Mouse (Mus musculus) hindbrain, embryonic 13.5 days (tissue): ENCODE measurements around the gene Rps19bp1. TPM values are rescaled to one million over a fixed set of nuclear protein-coding genes. Genes with fewer than 3 reads are reported as not detected.

ENCODE experiments used
- ATAC-seq: fragments of 200-750 bp; cut with Nextera tagmentation; 2 replicates; pipeline ENCODE4 v1.8.0; 2017; ENCODE audit warnings: moderate TSS enrichment; ENCODE audit not compliant: low FRiP score
- H3K27ac ChIP-seq: fragments of 300-500 bp; sonication (generic); 2 replicates; pipeline ENCODE4 v1.5.1; 2015; ENCODE audit warnings: inconsistent platforms, mild to moderate bottlenecking, moderate library complexity
- H3K27me3 ChIP-seq: fragments of 300-500 bp; sonication (generic); 2 replicates; pipeline ENCODE4 v1.6.1; 2015; ENCODE audit warnings: mild to moderate bottlenecking, inconsistent platforms
- H3K36me3 ChIP-seq: fragments of 300-500 bp; sonication (generic); 2 replicates; pipeline ENCODE4 v1.6.1; 2015; ENCODE audit warnings: mild to moderate bottlenecking, inconsistent platforms
- H3K4me1 ChIP-seq: fragments of 300-500 bp; sonication (generic); replicated peaks from 2 replicates; pipeline ENCODE4 v1.6.1; 2015; ENCODE audit warnings: inconsistent platforms
- H3K4me2 ChIP-seq: fragments of 300-500 bp; sonication (generic); 2 replicates; pipeline ENCODE4 v1.6.1; 2015; ENCODE audit warnings: inconsistent platforms, mild to moderate bottlenecking, moderate library complexity
- H3K4me3 ChIP-seq: fragments of 300-500 bp; sonication (generic); 2 replicates; pipeline ENCODE4 v1.5.1; 2015; ENCODE audit warnings: mild to moderate bottlenecking, inconsistent platforms
- H3K9ac ChIP-seq: fragments of 300-500 bp; sonication (generic); 2 replicates; pipeline ENCODE4 v1.6.1; 2015; ENCODE audit warnings: mild to moderate bottlenecking, inconsistent platforms
- H3K9me3 ChIP-seq: fragments of 300-500 bp; sonication (generic); 2 replicates; pipeline ENCODE4 v1.6.1; 2016; ENCODE audit warnings: inconsistent platforms
- WGBS: fragments of 180-500 bp; shearing (Covaris S2); methylation state at CpG from one replicate; pipeline ENCODE4 v1.1.7; 2015; 5-methylcytosine and 5-hydroxymethylcytosine counted together
- polyA plus RNA-seq: library from polyadenylated mRNA; unstranded; fragments of >200 nt; fragmentation: Nextera tagmentation; extraction: Ambion mirVana; gene quantifications from 2 replicates; pipeline ENCODE4 v1.2.1, GENCODE M21; 2015

Gene Rps19bp1
- polyA plus RNA-seq, 1 experiment from 2014 or later, result 75.9 TPM

DNA sequence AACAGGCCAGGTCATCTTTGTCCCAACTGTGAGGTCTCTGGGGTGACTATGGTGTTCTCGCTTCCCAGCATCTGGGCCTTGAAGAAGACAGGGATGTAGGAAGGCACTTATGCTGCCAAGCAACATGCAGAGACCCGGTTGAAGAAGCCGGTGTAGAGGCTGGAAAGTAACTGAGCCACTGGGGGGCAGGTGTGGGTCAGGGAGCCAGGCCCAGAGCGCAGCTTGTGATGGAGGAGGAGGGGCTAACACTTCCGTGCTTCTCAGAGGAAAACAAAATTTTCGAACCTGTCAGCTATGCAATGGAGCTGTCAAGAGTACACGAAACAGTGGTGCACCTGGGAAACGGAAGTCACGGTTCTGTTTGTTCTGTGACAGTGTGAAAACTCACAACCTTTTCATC, 13.0 kb upstream of the Rps19bp1 start:
- 47% methylated on average over 9 of the region's 9 CpGs for WGBS
- H3K36me3 ChIP-seq, result no peaks in the 10 kb centered on the region
- H3K27ac ChIP-seq, result no peak overlapping the region
- H3K4me3 ChIP-seq, result no peak overlapping the region
- H3K27me3 ChIP-seq, result peaks cover 20% of the 10 kb centered on the region
- H3K9me3 ChIP-seq, result no peaks in the 10 kb centered on the region
- H3K4me2 ChIP-seq, result no peak overlapping the region
- H3K4me1 ChIP-seq, result peaks cover 31% of the 10 kb centered on the region
- no peak for ATAC-seq
- no peak overlapping the region for H3K9ac ChIP-seq

DNA sequence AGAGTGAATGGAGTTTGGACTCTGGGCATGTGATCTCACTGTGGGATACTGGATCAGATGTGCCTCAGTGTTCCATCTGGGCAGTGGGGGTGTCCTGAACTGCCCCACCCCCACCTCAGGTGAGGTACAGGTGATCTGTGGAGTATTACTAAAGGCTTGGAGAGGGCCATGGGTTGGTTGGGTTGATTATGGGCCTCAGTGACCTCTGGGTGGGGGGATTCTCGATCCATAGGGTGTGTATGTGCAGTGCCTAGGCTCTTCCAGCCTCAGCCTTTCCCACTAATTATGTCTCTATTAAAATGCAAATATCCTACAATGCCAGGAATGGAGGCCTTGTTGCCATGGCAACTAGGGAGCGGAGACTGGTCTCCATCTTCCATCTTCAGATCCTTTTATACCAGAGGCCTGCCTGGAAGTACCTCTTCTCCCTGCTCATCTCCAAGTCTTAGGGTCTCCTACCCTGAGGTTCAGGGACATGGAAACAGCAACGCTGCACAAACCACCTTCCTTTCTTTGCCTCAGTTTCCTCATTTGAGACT, 7.8 kb upstream of the Rps19bp1 start:
- Histone ChIP-seq H3K4me2 (no peak overlapping the region), H3K27ac (no peak overlapping the region), H3K4me3 (no peak overlapping the region), H3K9ac (no peak overlapping the region), H3K9me3 (no peaks in the 10 kb centered on the region; the same call in 1 of the 2 replicates), H3K27me3 (peaks cover 14% of the 10 kb centered on the region), H3K4me1 (peaks cover 19% of the 10 kb centered on the region), H3K36me3 (no peaks in the 10 kb centered on the region)
- 39% methylated on average over 3 of the region's 3 CpGs for WGBS
- ATAC-seq, result peak; percentile 49; the same call in 1 of the 2 replicates

DNA sequence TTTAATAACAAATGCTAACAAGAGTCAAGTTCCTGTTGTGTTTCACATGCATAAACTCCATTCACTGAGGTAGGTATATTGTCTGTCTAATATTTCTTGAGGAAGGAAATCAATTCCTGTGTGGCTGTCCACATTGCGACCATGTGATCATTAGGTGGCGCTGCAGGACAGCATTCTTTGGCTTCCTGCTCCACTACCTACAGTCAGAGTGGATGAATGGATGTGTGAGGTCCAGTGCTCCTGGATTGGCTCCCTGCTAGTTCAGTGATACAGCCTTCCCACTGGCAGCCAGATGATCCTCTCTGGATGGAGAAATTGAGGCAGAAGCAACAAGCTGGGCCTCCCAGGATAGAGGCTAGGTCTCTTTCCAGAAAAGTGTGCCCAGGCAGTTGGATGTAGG, 2.2 kb upstream of the Rps19bp1 start:
- Histone ChIP-seq H3K9ac (no peak overlapping the region; the same call in 1 of the 2 replicates), H3K9me3 (no peaks in the 10 kb centered on the region; the same call in 1 of the 2 replicates), H3K27ac (no peak overlapping the region), H3K4me3 (no peak overlapping the region), H3K4me1 (peaks cover 21% of the 10 kb centered on the region), H3K4me2 (no peak overlapping the region), H3K27me3 (no peaks in the 10 kb centered on the region), H3K36me3 (no peaks in the 10 kb centered on the region)
- WGBS, result 0% methylated on average over 2 of the region's 2 CpGs
- 0 out of 2 replicates have a peak, but pooled peaks have one; percentile 55 for ATAC-seq

DNA sequence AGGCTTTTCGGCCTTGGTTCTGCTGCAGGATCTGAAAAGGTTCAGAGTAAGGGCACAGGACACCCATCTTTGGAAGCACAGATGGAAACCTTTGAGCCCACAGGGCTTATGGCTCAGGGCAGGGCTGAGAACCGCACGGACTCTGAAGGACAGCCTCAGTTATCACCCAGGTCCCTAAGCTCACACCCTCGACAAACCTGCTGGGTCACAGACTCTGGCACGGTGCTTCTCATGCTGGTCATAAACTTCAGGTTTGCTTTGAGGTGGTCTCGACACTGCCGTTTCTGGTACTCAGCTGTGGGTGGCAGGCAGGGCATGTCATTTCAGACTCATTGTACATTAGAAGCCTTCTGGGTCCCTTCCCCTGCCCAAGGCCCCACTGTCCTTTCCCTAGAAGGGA, 3.0 kb downstream of the Rps19bp1 start:
- ATAC-seq, result no peak
- Histone ChIP-seq H3K4me2 (no peak overlapping the region), H3K27ac (no peak overlapping the region), H3K4me1 (peaks cover 52% of the 10 kb centered on the region), H3K36me3 (peaks cover 41% of the 10 kb centered on the region), H3K27me3 (no peaks in the 10 kb centered on the region), H3K4me3 (no peak overlapping the region), H3K9me3 (no peaks in the 10 kb centered on the region), H3K9ac (no peak overlapping the region)
- WGBS, result 86% methylated on average over 7 of the region's 7 CpGs

DNA sequence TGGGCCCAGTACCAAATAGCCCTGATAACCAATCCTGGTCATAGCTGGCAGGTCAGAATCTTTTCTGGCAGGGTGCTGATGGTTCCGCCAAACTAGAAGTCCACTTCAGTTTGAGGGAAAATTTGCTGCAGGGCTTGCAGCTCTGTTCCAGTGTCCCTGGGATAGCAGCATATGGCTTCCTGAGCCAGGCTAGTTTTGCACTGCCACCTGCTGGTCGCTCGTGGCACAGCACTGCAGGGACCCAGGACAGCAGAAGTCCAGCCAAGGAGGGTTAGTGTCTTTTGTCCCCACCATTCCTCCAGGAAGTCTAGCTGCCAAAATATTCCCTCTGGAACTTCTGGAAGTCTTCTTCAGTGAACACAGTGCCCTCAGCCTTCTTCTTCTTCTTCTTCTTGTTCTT, 3.4 kb downstream of the Rps19bp1 start:
- peaks cover 41% of the 10 kb centered on the region for H3K36me3 ChIP-seq
- no peaks in the 10 kb centered on the region for H3K27me3 ChIP-seq
- 0 out of 2 replicates have a peak overlapping the region, but pooled peaks have one; percentile 25 for H3K27ac ChIP-seq
- ATAC-seq, result no peak
- no peak overlapping the region for H3K4me3 ChIP-seq
- 19% methylated on average over 3 of the region's 3 CpGs for whole genome bisulfite sequencing
- H3K4me1 ChIP-seq, result peaks cover 52% of the 10 kb centered on the region
- H3K9me3 ChIP-seq, result no peaks in the 10 kb centered on the region
- H3K4me2 ChIP-seq, result no peak overlapping the region
- no peak overlapping the region for H3K9ac ChIP-seq

DNA sequence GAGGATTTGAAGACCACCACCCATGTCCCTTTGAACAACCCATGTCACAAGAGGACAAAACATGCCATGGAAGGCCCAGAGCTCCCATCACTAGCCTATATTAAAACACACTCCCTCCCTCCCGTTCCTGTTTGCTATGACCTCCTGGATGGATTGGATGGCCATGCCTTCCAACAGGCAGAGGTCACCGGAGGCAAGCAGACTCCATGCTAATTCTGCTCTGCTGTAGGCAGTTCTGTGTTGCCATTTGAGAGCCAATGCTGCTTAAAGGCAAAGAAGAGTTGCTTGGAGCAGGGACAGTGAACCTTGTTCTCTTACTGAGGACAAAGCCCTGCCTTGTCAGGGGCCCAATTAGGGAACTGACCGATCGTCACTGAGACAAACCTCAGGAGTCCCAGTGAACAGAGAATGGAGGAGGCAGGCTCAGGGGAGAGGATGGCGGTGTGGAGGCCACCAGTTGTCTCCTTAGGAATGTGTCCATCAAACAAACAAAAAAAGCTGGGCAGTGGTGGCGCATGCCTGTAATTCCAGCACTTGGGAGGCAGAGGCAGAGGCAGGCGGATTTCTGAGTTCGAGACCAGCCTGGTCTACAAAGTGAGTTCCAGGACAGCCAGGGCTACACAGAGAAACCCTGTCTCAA, 4.6 kb downstream of the Rps19bp1 start:
- H3K4me2 ChIP-seq, result no peak overlapping the region
- H3K27ac ChIP-seq, result 0 out of 2 replicates have a peak overlapping the region, but pooled peaks have one; percentile 100
- peaks cover 50% of the 10 kb centered on the region for H3K4me1 ChIP-seq
- H3K36me3 ChIP-seq, result peaks cover 41% of the 10 kb centered on the region
- 73% methylated on average over 8 of the region's 8 CpGs for WGBS
- H3K27me3 ChIP-seq, result no peaks in the 10 kb centered on the region
- no peaks in the 10 kb centered on the region for H3K9me3 ChIP-seq
- H3K4me3 ChIP-seq, result no peak overlapping the region
- ATAC-seq, result no peak
- peak overlapping the region; percentile 29; the same call in 1 of the 2 replicates for H3K9ac ChIP-seq

DNA sequence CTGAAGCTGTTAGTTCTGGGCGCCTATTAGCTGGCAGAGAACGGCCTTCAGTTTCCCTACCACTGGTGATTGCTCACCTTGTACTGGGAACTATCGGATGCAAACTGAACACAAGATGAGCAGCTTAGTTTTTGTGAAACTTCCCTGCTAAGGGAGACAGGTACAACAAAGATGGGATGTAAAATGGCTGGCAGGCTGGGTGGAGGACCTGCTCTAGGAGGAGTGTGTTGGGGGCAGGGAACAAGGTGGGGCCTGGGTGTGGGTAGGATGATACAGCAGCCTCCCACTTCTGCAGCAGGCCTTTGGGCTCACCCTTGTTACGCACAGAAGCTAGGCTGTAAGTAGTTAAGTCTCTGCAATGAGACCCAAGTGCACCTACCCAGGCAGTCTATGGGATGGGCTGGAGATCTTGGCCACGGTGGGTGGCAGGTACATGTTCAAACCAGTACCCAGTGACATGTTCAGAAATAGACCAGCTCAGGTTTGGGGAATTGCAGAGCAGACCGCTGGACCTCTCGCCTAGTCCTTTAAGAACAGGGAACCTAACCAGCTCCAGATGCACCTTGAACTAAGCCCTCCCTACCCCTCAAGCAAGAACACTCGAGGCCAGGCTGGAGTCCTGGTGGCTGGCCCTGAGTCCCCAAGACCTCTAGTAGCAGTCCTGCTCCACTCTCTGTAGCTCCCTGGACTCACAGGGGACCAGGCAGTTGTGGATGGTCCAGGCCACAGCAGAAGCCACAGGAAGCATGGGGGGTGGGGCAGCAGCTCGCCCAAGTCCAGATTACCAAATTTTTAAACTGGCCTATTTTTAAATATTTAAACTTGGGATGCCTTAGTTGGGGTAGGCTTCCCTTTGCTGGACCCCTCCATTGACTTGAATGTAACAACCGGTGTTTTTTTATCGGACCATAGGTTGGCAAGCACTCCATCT, 5.6 kb downstream of the Rps19bp1 start:
- Histone ChIP-seq H3K4me3 (0 out of 2 replicates have a peak overlapping the region, but pooled peaks have one; percentile 100), H3K4me1 (peaks cover 56% of the 10 kb centered on the region), H3K9me3 (no peaks in the 10 kb centered on the region), H3K36me3 (peaks cover 41% of the 10 kb centered on the region), H3K27me3 (no peaks in the 10 kb centered on the region), H3K9ac (peak overlapping the region; percentile 100; the same call in 1 of the 2 replicates), H3K4me2 (peak overlapping the region; percentile 99; the same call in 1 of the 2 replicates), H3K27ac (peak overlapping the region; percentile 100)
- ATAC-seq, result no peak
- 75% methylated on average over 11 of the region's 11 CpGs for WGBS

DNA sequence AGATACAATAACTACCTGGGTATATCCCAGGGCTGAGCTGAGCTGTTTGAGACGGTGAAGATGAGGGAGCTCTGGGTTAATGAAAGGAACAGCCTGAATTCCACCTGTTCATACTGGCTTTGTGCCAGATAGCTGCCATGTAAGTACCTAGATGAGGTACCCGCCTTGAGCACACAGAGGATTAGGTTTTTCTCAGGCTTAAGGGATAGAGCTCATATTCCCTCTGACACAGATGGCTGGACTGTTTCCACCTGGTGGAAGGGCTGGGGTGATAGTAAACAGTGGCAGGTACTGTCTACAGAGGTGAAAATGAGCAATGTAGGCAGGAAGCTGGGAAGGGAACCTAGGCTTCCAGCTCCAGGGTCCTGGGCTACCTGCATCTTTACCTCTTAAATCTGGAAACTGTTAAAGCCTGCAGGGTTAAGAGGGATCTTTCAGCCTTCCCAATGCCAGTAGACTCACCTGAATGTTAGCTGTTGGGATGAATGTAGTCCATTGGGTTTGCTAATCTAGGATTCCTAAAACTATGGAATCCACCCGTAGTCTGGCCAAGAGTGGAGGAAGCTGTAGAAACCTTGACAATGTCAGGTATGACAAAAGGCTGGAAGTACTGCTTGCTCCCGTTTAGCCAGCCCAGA, 6.4 kb downstream of the Rps19bp1 start:
- H3K4me3 ChIP-seq, result peak overlapping the region; percentile 100
- no peaks in the 10 kb centered on the region for H3K9me3 ChIP-seq
- H3K9ac ChIP-seq, result peak overlapping the region; percentile 100
- 37% methylated on average over 4 of the region's 4 CpGs for WGBS
- no peaks in the 10 kb centered on the region for H3K27me3 ChIP-seq
- peak overlapping the region; percentile 100 for H3K27ac ChIP-seq
- H3K4me2 ChIP-seq, result peak overlapping the region; percentile 99
- no peak for ATAC-seq
- H3K4me1 ChIP-seq, result peaks cover 50% of the 10 kb centered on the region
- H3K36me3 ChIP-seq, result peaks cover 44% of the 10 kb centered on the region

DNA sequence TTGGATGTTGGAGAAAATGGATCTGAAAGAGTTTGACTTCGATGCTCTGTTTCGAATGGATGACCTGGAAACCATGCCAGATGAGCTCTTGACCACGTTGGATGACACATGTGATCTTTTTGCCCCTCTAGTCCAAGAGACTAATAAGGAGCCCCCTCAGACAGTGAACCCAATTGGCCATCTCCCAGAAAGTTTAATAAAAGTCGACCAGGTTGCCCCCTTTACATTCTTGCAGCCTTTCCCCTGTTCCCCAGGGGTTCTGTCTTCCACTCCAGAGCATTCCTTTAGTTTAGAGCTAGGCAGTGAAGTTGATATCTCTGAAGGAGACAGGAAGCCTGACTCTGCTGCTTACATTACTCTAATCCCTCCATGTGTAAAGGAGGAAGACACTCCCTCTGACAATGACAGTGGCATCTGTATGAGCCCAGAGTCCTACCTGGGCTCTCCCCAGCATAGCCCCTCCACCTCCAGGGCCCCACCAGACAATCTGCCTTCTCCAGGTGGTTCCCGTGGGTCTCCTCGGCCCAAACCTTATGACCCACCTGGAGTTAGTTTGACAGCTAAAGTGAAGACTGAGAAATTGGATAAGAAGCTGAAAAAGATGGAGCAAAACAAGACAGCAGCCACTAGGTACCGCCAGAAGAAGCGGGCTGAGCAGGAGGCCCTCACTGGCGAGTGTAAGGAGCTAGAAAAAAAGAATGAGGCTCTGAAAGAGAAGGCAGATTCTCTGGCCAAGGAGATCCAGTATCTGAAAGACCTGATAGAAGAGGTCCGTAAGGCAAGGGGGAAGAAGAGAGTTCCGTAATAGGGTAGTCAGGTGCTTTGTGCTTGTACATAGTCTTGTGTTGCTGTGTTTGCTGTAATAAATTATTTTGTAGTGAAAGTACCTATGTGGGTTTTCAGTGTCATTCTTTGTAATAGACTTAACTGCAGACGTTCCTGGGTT, 7.2 kb downstream of the Rps19bp1 start:
- Histone ChIP-seq H3K9me3 (no peaks in the 10 kb centered on the region), H3K27me3 (no peaks in the 10 kb centered on the region), H3K4me3 (peak overlapping the region; percentile 100), H3K4me2 (peak overlapping the region; percentile 99), H3K36me3 (peaks cover 45% of the 10 kb centered on the region), H3K27ac (peak overlapping the region; percentile 100), H3K4me1 (peaks cover 44% of the 10 kb centered on the region), H3K9ac (peak overlapping the region; percentile 100)
- no peak for ATAC-seq
- 68% methylated on average over 12 of the region's 12 CpGs for WGBS

DNA sequence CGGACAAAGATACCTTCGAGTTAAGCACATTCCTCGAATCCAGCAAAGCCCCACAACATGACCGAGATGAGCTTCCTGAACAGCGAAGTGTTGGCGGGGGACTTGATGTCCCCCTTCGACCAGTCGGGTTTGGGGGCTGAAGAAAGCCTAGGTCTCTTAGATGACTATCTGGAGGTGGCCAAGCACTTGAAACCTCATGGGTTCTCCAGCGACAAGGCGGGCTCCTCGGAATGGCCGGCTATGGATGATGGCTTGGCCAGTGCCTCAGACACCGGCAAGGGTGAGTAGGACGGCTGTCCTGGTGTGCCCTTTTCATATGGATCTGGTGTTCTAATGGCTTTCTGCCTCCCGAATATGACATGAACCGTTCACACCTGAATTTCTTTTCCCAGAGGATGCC, 7.9 kb downstream of the Rps19bp1 start:
- ATAC-seq, result no peak
- peak overlapping the region; percentile 100 for H3K9ac ChIP-seq
- H3K4me2 ChIP-seq, result peak overlapping the region; percentile 99
- H3K27ac ChIP-seq, result peak overlapping the region; percentile 100
- peak overlapping the region; percentile 100 for H3K4me3 ChIP-seq
- H3K36me3 ChIP-seq, result peaks cover 52% of the 10 kb centered on the region
- no peaks in the 10 kb centered on the region for H3K27me3 ChIP-seq
- no peaks in the 10 kb centered on the region for H3K9me3 ChIP-seq
- 14% methylated on average over 16 of the region's 16 CpGs for WGBS
- H3K4me1 ChIP-seq, result peaks cover 44% of the 10 kb centered on the region

DNA sequence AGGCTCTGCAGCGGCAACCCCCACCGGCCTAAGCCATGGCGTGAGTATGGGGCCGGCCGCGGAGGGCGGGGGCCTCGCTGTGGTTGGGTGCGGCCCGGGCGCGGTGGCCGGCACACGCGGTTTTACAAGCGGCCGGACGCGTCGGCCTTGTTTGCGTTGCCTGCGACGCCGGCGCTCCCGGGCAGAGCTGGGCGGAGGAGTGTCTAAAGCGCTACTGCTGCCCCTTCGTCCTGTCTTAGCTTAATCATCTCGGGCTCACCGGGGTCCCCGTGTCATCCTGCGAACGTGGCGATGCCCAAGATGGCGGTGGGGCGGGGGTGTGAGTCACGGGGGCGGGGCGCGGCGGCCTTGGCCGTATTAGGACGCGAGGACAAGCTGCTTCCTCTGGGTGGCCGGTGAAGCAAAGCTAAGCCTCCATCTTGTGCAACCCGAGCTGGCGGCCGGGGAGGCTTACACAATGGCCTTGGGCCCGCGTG, 8.4 kb downstream of the Rps19bp1 start:
- Histone ChIP-seq H3K27ac (peak overlapping the region; percentile 100), H3K4me1 (peaks cover 44% of the 10 kb centered on the region), H3K4me2 (peak overlapping the region; percentile 99), H3K36me3 (peaks cover 58% of the 10 kb centered on the region), H3K4me3 (peak overlapping the region; percentile 100), H3K27me3 (no peaks in the 10 kb centered on the region), H3K9me3 (no peaks in the 10 kb centered on the region), H3K9ac (peak overlapping the region; percentile 100)
- under 1% methylated on average over 45 of the region's 51 CpGs for WGBS
- peak; percentile 25 for ATAC-seq
